Mouse (Mus musculus) embryonic facial prominence, embryonic 15.5 days (tissue): Measurements from ENCODE around the gene Olfr834. TPM values are rescaled to one million over a fixed set of nuclear protein-coding genes. Genes with fewer than 3 reads are reported as not detected.

Source experiments
- ATAC-seq: fragments of 200-750 bp; cut with Nextera tagmentation; 2 replicates; pipeline ENCODE4 v1.8.0; 2017; ENCODE audit warnings: low read depth, moderate TSS enrichment; ENCODE audit not compliant: insufficient number of reproducible peaks, low FRiP score, low TSS enrichment
- H3K27ac ChIP-seq: fragments of 300-500 bp; sonication (generic); replicated peaks from 2 replicates; pipeline ENCODE4 v1.5.1; 2015; ENCODE audit warnings: mild to moderate bottlenecking, inconsistent platforms
- H3K27me3 ChIP-seq: fragments of 300-500 bp; sonication (generic); 2 replicates; pipeline ENCODE4 v1.6.1; 2015; ENCODE audit warnings: inconsistent platforms
- H3K36me3 ChIP-seq: fragments of 300-500 bp; sonication (generic); 2 replicates; pipeline ENCODE4 v1.6.1; 2015; ENCODE audit warnings: mild to moderate bottlenecking, inconsistent platforms
- H3K4me1 ChIP-seq: fragments of 300-500 bp; sonication (generic); 2 replicates; pipeline ENCODE4 v1.6.1; 2015; ENCODE audit warnings: inconsistent platforms
- H3K4me2 ChIP-seq: fragments of 300-500 bp; sonication (generic); replicated peaks from 2 replicates; pipeline ENCODE4 v1.6.1; 2015; ENCODE audit warnings: mild to moderate bottlenecking, inconsistent platforms
- H3K4me3 ChIP-seq: fragments of 300-500 bp; sonication (generic); replicated peaks from 2 replicates; pipeline ENCODE4 v1.5.1; 2015; ENCODE audit warnings: mild to moderate bottlenecking, inconsistent platforms
- H3K9ac ChIP-seq: fragments of 300-500 bp; sonication (generic); 2 replicates; pipeline ENCODE4 v1.6.1; 2015; ENCODE audit warnings: inconsistent platforms
- H3K9me3 ChIP-seq: fragments of 300-500 bp; sonication (generic); replicated peaks from 2 replicates; pipeline ENCODE4 v1.6.1; 2016; ENCODE audit warnings: inconsistent platforms
- WGBS: fragments of 180-500 bp; shearing (Covaris S2); methylation state at CpG from one replicate; pipeline ENCODE4 v1.1.7; 2015; 5-methylcytosine and 5-hydroxymethylcytosine counted together
- polyA plus RNA-seq: library from polyadenylated mRNA; unstranded; fragments of >200 nt; fragmentation: Nextera tagmentation; extraction: Ambion mirVana; gene quantifications from 2 replicates; pipeline ENCODE4 v1.2.1, GENCODE M21; 2015

Gene Olfr834
- not detected in 2 replicates for polyA plus RNA-seq

DNA sequence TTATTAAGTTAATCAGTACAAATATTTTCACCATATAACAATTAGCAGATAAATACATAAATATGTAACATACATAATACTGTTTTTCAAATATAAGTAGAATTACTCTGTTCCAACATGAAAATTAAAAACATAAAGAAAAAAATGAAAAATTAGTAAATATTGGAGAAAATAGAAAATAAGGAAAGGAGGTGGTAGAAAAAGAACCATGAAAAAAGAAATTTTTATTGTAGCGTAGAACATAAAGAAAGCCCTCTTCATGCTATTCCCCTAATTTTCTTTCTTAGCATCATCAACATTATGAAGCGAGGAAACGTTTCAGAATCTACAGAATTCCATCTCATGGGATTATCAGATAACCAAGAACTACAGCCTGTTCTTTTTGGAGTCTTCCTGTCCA lies at the start of gene Olfr834:
TSS of gene Olfr834 (plus strand) at position 301 of the 400 bp plus-strand sequence.
- Histone ChIP-seq H3K4me3 (no peak within 1 kb of the TSS), H3K4me2 (no peak within 1 kb of the TSS), H3K9ac (no peak within 1 kb of the TSS), H3K4me1 (no peaks in the 10 kb centered on the region), H3K36me3 (no peaks in the 10 kb centered on the region), H3K9me3 (no peaks in the 10 kb centered on the region; the same call in 1 of the 2 replicates), H3K27me3 (no peaks in the 10 kb centered on the region), H3K27ac (no peak within 1 kb of the TSS)
- ATAC-seq = no peak
- WGBS = 74% methylated on average over 3 of the region's 3 CpGs

DNA sequence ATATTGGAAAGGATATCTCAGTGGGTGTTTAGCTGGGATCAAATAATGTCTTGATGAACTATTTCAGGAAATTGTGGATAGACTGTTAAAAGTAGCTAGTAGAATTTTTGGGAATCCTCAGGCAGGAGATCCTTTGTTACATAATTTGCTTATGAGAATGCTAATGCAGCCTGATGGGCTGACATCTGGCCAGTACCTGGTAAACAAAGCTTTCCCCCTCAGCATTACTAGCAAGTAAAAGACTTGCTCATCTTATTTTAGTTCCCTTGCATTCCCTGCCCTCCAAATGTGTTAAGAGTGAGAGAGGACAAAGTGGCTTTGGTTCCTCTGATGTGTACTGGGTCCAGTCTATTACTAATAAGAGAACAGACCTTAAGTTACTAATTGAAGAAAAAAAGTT lies 25.8 kb upstream of the Olfr834 start:
- no peak for ATAC-seq
- Histone ChIP-seq H3K36me3 (no peaks in the 10 kb centered on the region), H3K4me1 (no peaks in the 10 kb centered on the region), H3K4me2 (no peak overlapping the region), H3K9ac (no peak overlapping the region), H3K27ac (no peak overlapping the region), H3K9me3 (no peaks in the 10 kb centered on the region), H3K27me3 (no peaks in the 10 kb centered on the region), H3K4me3 (no peak overlapping the region)

- H3K4me3 ChIP-seq = no peak within 1 kb of the TSS
- H3K27me3 ChIP-seq = no peaks in the 10 kb centered on the region
- WGBS = 51% methylated on average over 1 of the region's 1 CpGs
- no peaks in the 10 kb centered on the region for H3K9me3 ChIP-seq
- no peaks in the 10 kb centered on the region for H3K4me1 ChIP-seq
- H3K9ac ChIP-seq = no peak within 1 kb of the TSS
- H3K27ac ChIP-seq = no peak within 1 kb of the TSS
- no peaks in the 10 kb centered on the region for H3K36me3 ChIP-seq
- no peak within 1 kb of the TSS for H3K4me2 ChIP-seq
- no peak for ATAC-seq
Observed at GRCm38 (mm10) chr9:19032435-19032834, 44.6 kb downstream of the Olfr834 start, which contains the start of gene Olfr835. Gene Olfr835, plus strand, starts transcription at chr9:19032735.

Other genes with a start within 250 kb of the Olfr834 start
- 0.25 and 0.53 TPM in 2 replicates for gene Olfr24, start 224.0 kb upstream of the Olfr834 start, polyA plus RNA-seq
- not detected in 2 replicates for gene Olfr828, start 168.5 kb upstream of the Olfr834 start, polyA plus RNA-seq
- not detected in 2 replicates for gene Olfr829, start 133.1 kb upstream of the Olfr834 start, polyA plus RNA-seq
- gene Olfr830, start 113.3 kb upstream of the Olfr834 start, polyA plus RNA-seq = not detected in 2 replicates
- gene Olfr832, start 50.9 kb upstream of the Olfr834 start, polyA plus RNA-seq = not detected in 2 replicates
- gene Olfr835, start 44.7 kb downstream of the Olfr834 start, polyA plus RNA-seq = not detected in 2 replicates
- gene Olfr836, start 132.4 kb downstream of the Olfr834 start, polyA plus RNA-seq = not detected in 2 replicates
- gene Olfr837, start 148.3 kb downstream of the Olfr834 start, polyA plus RNA-seq = not detected in 2 replicates
- 0.03 TPM in 1 of 2 replicates, not detected in the other for gene Olfr839-ps1, start 189.3 kb downstream of the Olfr834 start, polyA plus RNA-seq